14 mouse cellular contexts compared by ENCODE assay signal in the genomic region with DNA sequence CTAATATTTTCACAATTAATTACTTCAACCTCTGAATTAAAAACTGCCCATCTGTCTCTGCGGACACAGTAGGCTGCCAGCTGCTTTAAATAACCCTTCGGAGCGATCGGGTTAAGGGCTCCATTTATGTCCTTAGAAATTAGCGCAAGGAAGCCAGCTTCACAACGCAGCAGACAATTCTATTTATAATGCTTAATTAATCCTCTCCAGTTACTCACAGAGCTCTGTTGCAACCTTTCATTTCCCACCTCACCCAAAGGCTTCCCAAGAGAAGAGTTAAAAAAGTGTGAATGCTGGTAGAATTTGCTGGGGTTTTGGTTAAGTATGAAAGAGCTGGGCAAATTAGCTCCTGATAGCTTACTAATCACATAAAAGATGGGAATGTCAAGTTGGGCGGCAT.
"Had no signal": no experiment of that assay in that cellular context is flagged by ENCODE, and none has a peak within 500 bp of the region (broad histone marks: within the 10 kb centered on the region; RNA-seq: fewer than 3 reads in every experiment).

No protein-coding gene starts in this region.

- H3K27me3 ChIP-seq: liver, embryonic 15.5 days; megakaryocyte, embryonic 14.5 days; midbrain, embryonic 12.5 days had no signal

- H3K4me1 ChIP-seq: liver, embryonic 15.5 days; megakaryocyte, embryonic 14.5 days had no signal

- H3K9me3 ChIP-seq: limb, embryonic 10.5 days; liver, embryonic 15.5 days; midbrain, embryonic 12.5 days; neural tube, embryonic 13.5 days had no signal

- H3K4me3 ChIP-seq: left cerebral cortex, adult 2 months; limb, embryonic 10.5 days; liver, embryonic 15.5 days; megakaryocyte, embryonic 14.5 days; midbrain, embryonic 12.5 days; neural tube, embryonic 13.5 days had no signal

- H3K9ac ChIP-seq: liver, embryonic 15.5 days; midbrain, embryonic 12.5 days; neural tube, embryonic 13.5 days had no signal

- DNase-seq: kidney, postnatal 25 days; lung, adult 2 months; right cerebral cortex, adult 18-20 months; right cerebral cortex, postnatal 25 days; thymus, postnatal 36 days had no signal

- H3K4me2 ChIP-seq: liver, embryonic 11.5 days; liver, embryonic 15.5 days; midbrain, embryonic 12.5 days; neural tube, embryonic 13.5 days had no signal

- ATAC-seq: lung, postnatal 0 days had no signal

- H3K36me3 ChIP-seq: limb, embryonic 10.5 days; liver, embryonic 15.5 days; midbrain, embryonic 12.5 days; neural tube, embryonic 13.5 days had no signal

- H3K27ac ChIP-seq: left cerebral cortex, adult 2 months; limb, embryonic 10.5 days; liver, embryonic 15.5 days; macrophage; midbrain, embryonic 12.5 days; neural tube, embryonic 13.5 days had no signal
